Mouse (Mus musculus) lung, postnatal 36 days (tissue): ENCODE measurements around the gene Sept11.

Source experiments
- DNase-seq: peaks from one replicate; pipeline ENCODE4 v3.0.0; 2022; ENCODE audit warnings: mixed read lengths

Gene Sept11

DNA sequence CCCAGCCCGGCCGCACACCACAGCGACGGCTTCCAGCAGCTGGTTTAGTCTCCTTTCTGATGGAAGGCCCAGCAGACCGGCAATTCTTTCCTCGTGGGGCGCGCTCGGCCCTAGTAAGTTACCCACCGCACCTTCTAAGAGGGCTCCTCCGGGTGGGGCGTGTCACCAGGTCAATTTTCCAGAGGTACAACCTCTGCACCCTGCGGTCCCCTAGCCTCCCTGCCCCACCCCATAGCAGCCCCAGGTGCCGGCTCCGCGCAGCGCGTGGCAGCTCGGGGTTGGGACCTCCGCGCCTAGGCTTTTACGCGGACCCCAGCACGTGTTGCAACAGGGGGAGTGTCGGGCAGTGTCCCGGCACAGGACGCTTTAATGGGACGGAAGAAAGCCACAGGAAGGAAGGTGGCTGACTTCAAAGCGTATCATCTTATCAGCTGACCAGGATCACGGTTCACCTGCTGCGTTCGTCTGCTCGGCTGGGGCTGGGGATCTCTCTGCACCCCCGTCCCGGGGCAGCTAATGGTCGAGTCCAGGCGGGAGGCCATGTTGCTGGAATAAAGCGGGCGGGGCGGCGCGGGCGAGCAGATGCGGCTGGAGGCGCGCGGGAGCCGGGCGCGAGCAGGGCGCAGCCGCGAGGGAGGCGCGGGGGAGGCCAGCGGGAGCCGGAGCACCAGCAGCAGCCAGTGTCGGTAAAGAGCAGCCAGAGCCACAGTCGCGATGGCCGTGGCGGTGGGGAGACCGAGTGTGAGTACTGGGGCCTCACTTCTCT is at the start of gene Sept11:
TSS of gene Sept11 (plus strand) at position 581 of the 766 bp plus-strand sequence.
- peak; percentile 96 for DNase-seq

- peak; percentile 18 for DNase-seq
Measured at GRCm38 (mm10) chr5:93043688-93044583, 49.3 kb upstream of the Sept11 start.

GRCm38 (mm10) chr5:93044584-93045370 is 48.5 kb upstream of the Sept11 start, which contains the start of gene Sowahb:
Gene Sowahb (minus strand): TSS chr5:93045022.
- peak; percentile 83 for DNase-seq

DNA sequence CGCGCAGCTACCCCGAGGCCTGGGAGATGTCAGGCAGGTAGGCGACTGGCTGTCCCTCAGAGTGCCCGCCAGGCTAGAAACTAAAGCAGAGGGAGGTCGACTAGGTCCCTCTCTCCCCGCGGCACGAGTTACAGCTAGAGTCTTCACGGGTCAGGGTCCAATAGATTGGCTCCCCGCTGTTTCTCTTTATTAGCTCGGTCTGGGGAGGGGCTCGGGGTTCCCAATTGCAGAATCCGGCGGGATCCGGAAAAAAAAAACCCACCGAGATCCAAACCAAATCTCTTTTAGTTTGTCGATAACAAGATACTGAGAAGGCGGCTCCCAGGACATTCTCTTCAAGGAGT is 47.9 kb upstream of the Sept11 start:
- DNase-seq: no peak

DNA sequence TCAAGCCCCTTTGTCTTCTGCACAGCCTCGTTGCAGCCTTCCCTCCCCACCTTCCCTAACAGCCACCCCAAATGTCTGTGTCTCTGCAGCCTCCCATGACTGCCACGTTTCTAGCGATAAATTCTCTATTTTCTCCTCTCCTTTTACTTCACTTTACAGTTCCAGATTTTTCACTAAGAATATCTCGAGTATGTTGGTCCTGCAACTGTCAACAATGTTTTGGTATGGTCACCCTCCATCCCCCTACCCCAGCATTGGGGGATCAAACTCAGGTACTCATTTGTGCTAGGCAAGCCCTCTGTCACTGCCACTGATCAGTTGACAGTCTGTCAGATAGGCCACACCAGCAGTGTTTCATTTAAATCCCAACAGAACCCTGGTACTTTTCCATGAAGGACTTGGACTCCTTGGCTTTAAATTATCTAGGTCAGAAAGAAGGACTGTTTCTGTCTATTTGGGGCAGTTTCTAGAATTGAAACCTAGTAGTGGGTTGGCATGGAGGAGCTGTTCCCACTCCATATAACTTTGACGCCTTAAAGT is 46.9 kb upstream of the Sept11 start:
- DNase-seq: no peak

DNA sequence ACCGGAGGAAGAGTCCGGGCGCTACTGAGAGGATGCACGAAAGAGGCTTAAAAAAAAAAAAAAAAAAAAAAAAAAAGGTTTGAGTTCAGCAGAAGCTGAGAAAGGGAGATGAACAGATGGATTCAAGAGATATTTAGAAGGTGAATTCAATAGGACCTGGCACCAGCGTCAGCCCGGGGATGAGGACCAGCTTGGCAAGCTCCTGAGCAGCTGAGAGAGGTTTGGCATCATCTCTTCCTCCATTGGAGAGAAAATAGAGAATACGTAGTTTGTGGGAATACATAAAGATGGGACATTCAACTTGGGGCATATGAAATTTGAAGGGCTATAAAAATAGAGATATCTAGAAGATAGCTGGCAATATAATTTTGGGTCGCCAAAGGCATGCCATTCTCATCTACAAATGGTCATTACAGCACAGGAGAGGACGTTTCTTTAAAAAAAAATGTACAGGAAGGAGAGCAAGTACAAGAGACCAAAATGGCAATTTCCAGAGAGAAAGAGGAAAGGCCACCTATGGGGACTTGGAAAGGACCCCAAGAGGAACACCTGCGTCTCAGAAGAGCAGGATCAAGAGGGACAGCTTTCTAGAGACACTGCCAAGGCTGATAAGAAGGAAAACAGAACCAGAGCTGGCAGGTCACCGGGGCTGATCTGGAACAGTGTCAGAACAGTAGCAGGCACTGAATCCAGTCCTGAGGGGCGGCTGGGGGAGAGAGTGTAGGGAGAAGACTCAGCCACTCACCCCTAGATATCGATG is 44.6 kb upstream of the Sept11 start:
- no peak for DNase-seq

DNA sequence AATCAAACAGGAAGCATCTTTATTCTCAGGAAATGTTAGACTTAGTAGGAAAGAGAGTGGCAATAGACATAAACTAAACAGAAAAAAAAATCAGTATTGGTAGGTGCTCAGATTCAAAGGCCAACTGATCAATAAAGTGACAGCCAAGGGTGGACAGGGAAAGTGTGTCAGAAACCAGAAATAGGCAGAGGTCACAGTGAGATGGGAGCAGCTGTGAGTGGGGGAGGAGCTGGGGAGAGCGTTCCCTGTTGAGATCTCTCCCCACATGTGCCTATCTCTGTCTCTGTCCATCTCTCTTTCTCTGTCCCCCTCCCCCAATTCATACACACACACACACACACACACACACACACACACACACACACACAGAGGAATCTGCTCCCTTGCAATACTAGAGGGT is 43.3 kb upstream of the Sept11 start:
- DNase-seq: no peak

DNA sequence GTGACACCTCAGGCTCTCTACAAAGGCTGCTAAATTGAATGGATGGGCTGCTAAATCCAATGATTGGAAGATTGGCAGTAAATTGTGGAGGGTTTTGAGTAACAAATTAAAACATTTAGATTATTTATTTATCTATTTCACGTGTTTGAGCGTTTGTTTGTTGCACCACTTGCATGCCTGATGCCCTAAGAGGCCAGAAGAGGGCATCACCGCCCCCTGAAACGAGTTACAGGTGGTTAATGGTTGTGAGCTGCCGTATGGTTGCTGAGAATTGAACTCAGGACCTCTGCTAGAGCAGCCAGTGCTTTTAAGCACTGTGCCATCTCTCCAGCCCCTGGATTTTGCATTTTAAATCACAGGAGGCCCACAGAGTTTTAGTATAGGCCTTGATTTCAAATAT is 42.2 kb upstream of the Sept11 start:
- DNase-seq: no peak

DNA sequence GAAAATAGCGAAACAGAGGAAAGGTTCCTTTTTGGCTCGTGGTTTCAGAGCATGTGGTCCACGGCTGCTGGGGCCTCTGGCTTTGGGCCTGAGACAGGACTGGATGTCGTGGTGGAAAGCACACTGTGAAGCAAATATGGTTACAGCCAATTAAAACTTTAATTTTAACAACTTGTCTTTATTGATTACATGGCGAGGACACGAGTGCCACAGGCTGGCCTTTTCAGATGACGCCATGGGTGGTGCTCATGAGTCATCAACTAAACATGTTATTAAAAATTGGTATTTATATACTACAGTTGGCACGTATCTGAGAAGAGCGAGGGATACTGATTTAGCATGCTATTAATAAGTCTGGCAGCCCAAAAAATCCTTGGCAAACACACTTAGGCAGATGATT is 41.3 kb upstream of the Sept11 start:
- DNase-seq: no peak

GRCm38 (mm10) chr5:93053606-93054397 is 39.4 kb upstream of the Sept11 start:
- DNase-seq: no peak

- DNase-seq: no peak
Measured at GRCm38 (mm10) chr5:93060865-93061264, 32.4 kb upstream of the Sept11 start.

- DNase-seq: no peak
Measured at GRCm38 (mm10) chr5:93077661-93078323, 15.4 kb upstream of the Sept11 start.

GRCm38 (mm10) chr5:93079596-93079995 is 13.6 kb upstream of the Sept11 start:
- no peak for DNase-seq

DNA sequence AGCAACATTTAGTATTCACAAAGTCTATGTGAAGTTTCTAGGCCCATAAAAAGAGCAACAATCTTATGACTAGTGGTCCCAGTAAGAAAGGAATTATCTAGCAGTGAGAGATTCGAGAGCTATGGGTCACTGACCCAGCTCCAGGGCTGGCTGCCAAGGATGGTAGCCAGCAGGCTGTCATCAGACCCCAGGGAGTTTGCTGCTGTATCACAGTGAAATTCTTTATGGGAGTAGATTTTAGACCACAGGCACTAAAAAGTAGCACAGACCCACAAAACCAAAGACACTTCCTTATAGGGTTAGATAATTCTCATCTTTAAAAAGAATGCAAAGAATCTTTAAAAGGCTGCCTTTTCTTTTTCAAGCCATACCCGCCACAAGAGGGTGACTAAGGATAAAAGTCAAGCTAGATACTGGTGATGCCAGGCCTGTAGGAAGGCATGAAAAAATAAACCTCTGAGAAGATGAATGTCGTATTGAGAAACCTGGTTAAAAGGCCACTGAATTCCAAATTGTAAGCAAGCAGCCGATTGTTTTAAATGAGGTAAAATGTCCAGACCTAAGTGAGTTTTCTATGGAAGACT is 8.1 kb upstream of the Sept11 start:
- DNase-seq: peak; percentile 41

- DNase-seq: no peak
Measured at GRCm38 (mm10) chr5:93085900-93086299, 7.3 kb upstream of the Sept11 start.

- peak; percentile 69 for DNase-seq
Measured at GRCm38 (mm10) chr5:93091266-93091665, 2.0 kb upstream of the Sept11 start.

- DNase-seq: peak; percentile 66
Measured at GRCm38 (mm10) chr5:93092147-93092781, 973 bp upstream of the Sept11 start.

- peak; percentile 51 for DNase-seq
Measured at GRCm38 (mm10) chr5:93093638-93094527, 646 bp downstream of the Sept11 start.

DNA sequence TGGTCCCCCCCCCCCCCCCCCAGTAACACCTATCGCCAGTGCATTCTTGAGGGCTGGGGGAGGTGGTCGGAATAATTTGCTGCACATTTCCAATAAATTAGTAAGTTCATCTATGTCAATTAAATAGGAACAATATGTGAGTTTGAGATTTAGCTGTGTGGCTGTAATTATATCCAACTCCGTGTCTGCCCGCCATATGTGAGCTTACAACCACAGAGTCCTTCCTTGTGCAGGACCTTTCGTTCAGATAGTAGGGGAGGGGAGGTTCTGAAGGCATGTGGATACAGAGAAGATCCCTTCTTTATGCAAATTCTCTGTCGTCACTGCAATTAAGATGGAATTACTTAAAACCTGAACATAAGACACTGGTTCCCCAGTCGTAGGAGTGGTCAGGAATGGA is 2.1 kb downstream of the Sept11 start:
- no peak for DNase-seq
